Mouse (Mus musculus) layer of hippocampus, postnatal 36 days (tissue): ENCODE data around the gene Tpst1. TPM values are rescaled to one million over a fixed set of nuclear protein-coding genes. Genes with fewer than 3 reads are reported as not detected.
"Not testable (repeated sequence)": the region's sequence is repeated elsewhere in the genome, so short reads cannot be mapped to it uniquely, and the experiment has no call there.

Experiments used
- DNase-seq, 2 experiments: peaks; one replicate each; pipeline ENCODE4 v3.0.0; 2022
- total RNA-seq, 2 experiments: library from RNA; stranded (reverse); gene quantifications; 2 replicates each; pipeline ENCODE4 v1.2.3; 2021

The Tpst1 gene
- total RNA-seq, result 10 to 100 TPM; 50.2 to 50.6 TPM

GRCm38 (mm10) chr5:130073026-130073425 lies at the start of gene Tpst1:
Gene Tpst1 (plus strand): TSS chr5:130073326.
- DNase-seq, result no peak

GRCm38 (mm10) chr5:130023767-130024539 lies 49.2 kb upstream of the Tpst1 start:
- peak; percentile 57 to 64 for DNase-seq

- DNase-seq, result no peak
Measured at GRCm38 (mm10) chr5:130027134-130027533, 46.0 kb upstream of the Tpst1 start.

GRCm38 (mm10) chr5:130027696-130028095 lies 45.4 kb upstream of the Tpst1 start:
- no peak for DNase-seq

- peak; percentile 88 for DNase-seq
Measured at GRCm38 (mm10) chr5:130029142-130029897, 43.8 kb upstream of the Tpst1 start, which contains the start of the genes Asl and Crcp. Gene Asl (minus strand): TSS chr5:130029247. Gene Crcp (plus strand): TSS chr5:130029290.

- DNase-seq, result no peak
Measured at GRCm38 (mm10) chr5:130031410-130032390, 41.4 kb upstream of the Tpst1 start.

- no peak for DNase-seq
Measured at GRCm38 (mm10) chr5:130033869-130034268, 39.3 kb upstream of the Tpst1 start.

- DNase-seq, result not testable (repeated sequence)
Measured at GRCm38 (mm10) chr5:130036300-130036699, 36.8 kb upstream of the Tpst1 start.

- peak in 1 of 2 experiments; percentile 26 for DNase-seq
Measured at GRCm38 (mm10) chr5:130037752-130038455, 35.2 kb upstream of the Tpst1 start.

GRCm38 (mm10) chr5:130040797-130041196 lies 32.3 kb upstream of the Tpst1 start:
- DNase-seq, result no peak

GRCm38 (mm10) chr5:130041262-130041661 lies 31.9 kb upstream of the Tpst1 start:
- no peak for DNase-seq

- no peak for DNase-seq
Measured at GRCm38 (mm10) chr5:130043741-130044140, 29.4 kb upstream of the Tpst1 start.

- peak; percentile 43 to 49 for DNase-seq
Measured at GRCm38 (mm10) chr5:130044201-130044695, 28.9 kb upstream of the Tpst1 start.

- DNase-seq, result no peak
Measured at GRCm38 (mm10) chr5:130046100-130046499, 27.0 kb upstream of the Tpst1 start.

GRCm38 (mm10) chr5:130046589-130046988 lies 26.5 kb upstream of the Tpst1 start:
- no peak for DNase-seq

GRCm38 (mm10) chr5:130047013-130047412 lies 26.1 kb upstream of the Tpst1 start:
- no peak for DNase-seq

GRCm38 (mm10) chr5:130048786-130049520 lies 24.2 kb upstream of the Tpst1 start:
- no peak for DNase-seq

GRCm38 (mm10) chr5:130050416-130050815 lies 22.7 kb upstream of the Tpst1 start:
- DNase-seq, result peak in 1 of 2 experiments; percentile 15

GRCm38 (mm10) chr5:130051073-130051860 lies 21.9 kb upstream of the Tpst1 start:
- DNase-seq, result no peak

GRCm38 (mm10) chr5:130052510-130052909 lies 20.6 kb upstream of the Tpst1 start:
- no peak for DNase-seq
